Mouse (Mus musculus): Measurements from ENCODE around the gene Kras.

The Kras gene

GRCm38 (mm10) chr6:145193038-145193437 lies 57.0 kb downstream of the Kras start:
- no peak for DNase-seq (ENCODE audit: low spot score)

DNA sequence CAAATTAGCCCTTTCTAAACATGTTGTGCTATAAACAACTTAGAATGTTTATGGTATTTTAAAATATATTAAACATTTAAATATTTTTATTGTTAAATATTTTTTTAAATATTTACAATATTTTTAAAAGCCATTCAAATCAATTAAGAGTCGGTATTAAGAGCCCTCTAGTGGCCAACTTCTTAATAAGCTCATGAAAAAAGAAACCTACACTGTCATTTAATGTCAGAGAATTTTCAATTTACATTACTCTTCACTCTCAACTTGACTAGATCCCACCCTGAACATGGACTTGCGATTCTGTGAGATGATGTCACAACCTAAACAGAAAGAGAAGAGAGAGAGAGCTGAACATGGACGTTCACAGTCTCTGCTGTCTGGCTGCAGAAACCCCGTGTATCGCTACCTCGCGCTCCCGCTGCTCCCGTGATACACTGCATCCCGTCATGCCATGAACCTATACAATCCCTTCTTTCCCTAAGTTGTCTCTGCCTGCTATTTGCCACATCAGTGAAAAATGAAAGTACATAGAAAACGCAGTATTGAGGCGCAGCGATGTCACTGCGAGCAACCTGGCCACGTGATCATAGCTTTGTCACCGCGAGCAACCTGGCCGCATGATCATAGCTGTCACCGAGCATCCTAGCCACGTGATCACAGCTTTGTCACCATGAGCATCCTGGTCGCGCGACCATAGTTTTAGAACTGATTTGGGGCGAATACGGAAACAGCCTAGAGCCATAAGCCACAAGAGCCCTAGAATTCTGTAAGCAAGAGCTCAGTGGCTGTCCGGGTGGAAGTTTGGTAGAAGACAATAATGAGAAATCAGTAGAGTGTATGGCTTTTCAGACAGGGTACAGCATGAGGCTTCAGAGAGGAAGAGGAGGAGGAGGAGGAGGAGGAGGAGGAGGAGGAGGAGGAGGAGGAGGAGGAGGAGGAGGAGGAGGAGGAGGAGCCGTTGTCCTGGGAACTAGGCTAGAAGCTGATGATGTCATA lies 62.6 kb downstream of the Kras start:
- DNase-seq (ENCODE audit: low spot score) = no peak

DNA sequence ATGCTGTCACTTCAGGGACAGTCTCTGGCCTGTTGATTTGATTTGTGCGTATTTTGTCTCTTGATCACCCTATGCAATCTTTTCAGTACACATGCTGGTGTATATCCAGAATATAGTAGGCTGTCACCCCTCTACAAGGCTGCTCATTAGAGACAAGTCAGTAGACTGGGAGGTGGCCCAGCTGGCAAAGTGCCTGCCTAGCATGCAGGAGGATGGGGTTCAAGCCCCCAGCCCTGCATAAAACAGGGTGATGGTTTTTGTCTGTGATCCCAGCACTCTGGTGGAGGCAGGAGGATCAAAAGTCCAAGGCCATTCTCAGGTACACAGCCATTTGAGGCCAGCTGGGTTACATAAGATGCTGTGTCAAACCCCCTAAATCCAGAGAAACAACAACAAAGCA lies 63.9 kb downstream of the Kras start:
- no peak for DNase-seq (ENCODE audit: low spot score)

- peak; percentile 67 for DNase-seq (ENCODE audit: low spot score)
These were observed 68.0 kb downstream of the Kras start for GRCm38 (mm10) chr6:145182044-145182443.

GRCm38 (mm10) chr6:145179665-145180064 lies 70.4 kb downstream of the Kras start:
- DNase-seq (ENCODE audit: low spot score) = peak; percentile 86

GRCm38 (mm10) chr6:145176474-145176873 lies 73.6 kb downstream of the Kras start:
- peak; percentile 37 for DNase-seq (ENCODE audit: low spot score)

GRCm38 (mm10) chr6:145175571-145175981 lies 74.5 kb downstream of the Kras start:
- DNase-seq (ENCODE audit: low spot score) = peak; percentile 73

DNA sequence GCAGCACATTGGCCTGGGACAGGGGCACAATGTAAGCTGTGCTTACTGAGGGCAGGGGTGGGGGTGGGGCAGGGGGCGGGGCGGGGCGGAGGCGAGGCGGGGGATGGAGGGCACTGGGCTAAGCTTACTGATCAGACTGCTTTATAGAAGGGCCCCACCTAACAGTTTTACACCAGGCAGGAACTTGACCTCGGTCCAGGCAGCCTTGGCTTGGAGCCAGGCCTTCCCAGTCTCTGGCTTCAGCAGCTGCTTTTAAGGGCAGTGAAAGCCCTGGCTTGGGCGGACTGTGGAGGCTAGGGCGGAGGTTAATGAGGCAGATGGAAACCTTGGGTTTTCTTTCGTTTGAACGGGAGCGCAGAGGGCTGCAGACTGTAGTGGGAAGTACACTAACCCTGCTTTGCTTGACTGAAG lies 76.3 kb downstream of the Kras start:
- DNase-seq (ENCODE audit: low spot score) = peak; percentile 91

DNA sequence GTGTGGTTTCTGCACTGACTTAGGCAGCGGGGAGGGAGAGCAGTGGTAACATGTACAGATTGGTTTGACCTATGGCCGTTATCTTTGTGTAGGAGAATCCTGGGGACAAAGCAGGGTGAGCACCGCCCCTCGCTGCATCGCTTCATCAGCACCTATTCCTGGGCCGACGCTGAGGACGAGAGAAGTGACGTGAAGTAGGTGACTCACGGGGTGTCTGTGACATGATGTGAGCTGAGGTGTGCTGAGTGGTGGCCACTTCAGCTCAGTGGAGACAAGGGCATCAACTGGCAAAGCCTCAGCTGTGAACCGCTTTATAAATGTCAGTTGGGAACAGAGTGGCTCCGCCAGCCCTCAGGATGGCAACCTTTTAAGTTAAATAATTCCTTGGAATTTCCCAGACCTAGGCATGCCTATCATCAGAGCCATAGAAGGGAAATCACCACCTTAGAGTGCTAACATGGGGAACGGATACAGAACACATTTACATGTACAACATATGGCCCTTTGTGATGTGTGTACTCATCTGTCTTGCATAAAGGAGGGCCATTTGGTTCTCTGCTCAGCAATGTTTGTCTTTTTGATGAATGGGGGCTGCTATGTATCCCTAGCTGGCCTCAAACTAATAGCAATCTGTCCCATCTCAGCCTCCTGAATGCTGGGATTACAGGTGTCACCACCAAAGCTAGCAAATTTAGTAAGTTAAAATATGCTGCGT lies 78.0 kb downstream of the Kras start:
- no peak for DNase-seq (ENCODE audit: low spot score)
